Mouse (Mus musculus): Measurements from ENCODE around the gene Vars.
"Not testable (repeated sequence)": the region's sequence is repeated elsewhere in the genome, so short reads cannot be mapped to it uniquely, and the experiment has no call there.

The Vars gene

GRCm38 (mm10) chr17:35000717-35001451, at the start of gene Vars:
TSS of gene Vars (plus strand) at chr17:35000987.
- in situ Hi-C loops (cut with MboI; ENCODE audit: unreplicated experiment in 2 of 2): loop anchor here in 1 of 2 experiments (10.0 kb wide), 1 partner anchor 234 kb away; the partner anchor contains the start of genes Atp6v1g2 and Nfkbil1

GRCm38 (mm10) chr17:34951636-34952377, 49.0 kb upstream of the Vars start:
- in situ Hi-C loops (cut with MboI; ENCODE audit: unreplicated experiment in 2 of 2): loop anchor here in 1 of 2 experiments (5.0 kb wide), 1 partner anchor 35 kb away; no protein-coding TSS in a partner anchor

- in situ Hi-C loops (cut with MboI; ENCODE audit: unreplicated experiment in 2 of 2): loop anchor here in 1 of 2 experiments (5.0 kb wide), 1 partner anchor 35 kb away; no protein-coding TSS in a partner anchor
These were observed 48.3 kb upstream of the Vars start for GRCm38 (mm10) chr17:34952378-34953040.

GRCm38 (mm10) chr17:34953258-34953657, 47.5 kb upstream of the Vars start:
- in situ Hi-C loops (cut with MboI; ENCODE audit: unreplicated experiment in 2 of 2): loop anchor here in 1 of 2 experiments (5.0 kb wide), 1 partner anchor 34 kb away; no protein-coding TSS in a partner anchor

- in situ Hi-C loops (cut with MboI; ENCODE audit: unreplicated experiment in 2 of 2): loop anchor here in 1 of 2 experiments (5.0 kb wide), 1 partner anchor 33 kb away; no protein-coding TSS in a partner anchor
These were observed 46.9 kb upstream of the Vars start for GRCm38 (mm10) chr17:34953904-34954303.

- in situ Hi-C loops (cut with MboI; ENCODE audit: unreplicated experiment in 2 of 2): loop anchor here in 1 of 2 experiments (5.0 kb wide), 1 partner anchor 32 kb away; no protein-coding TSS in a partner anchor
These were observed 46.0 kb upstream of the Vars start for GRCm38 (mm10) chr17:34954831-34955230.

GRCm38 (mm10) chr17:34955884-34956283, 44.9 kb upstream of the Vars start:
- in situ Hi-C loops (cut with MboI; ENCODE audit: unreplicated experiment in 2 of 2): no loop called here

GRCm38 (mm10) chr17:34956340-34956739, 44.4 kb upstream of the Vars start:
- in situ Hi-C loops (cut with MboI; ENCODE audit: unreplicated experiment in 2 of 2): no loop called here

- in situ Hi-C loops (cut with MboI; ENCODE audit: unreplicated experiment in 2 of 2): not testable (repeated sequence)
These were observed 43.5 kb upstream of the Vars start for GRCm38 (mm10) chr17:34957291-34957690.

- in situ Hi-C loops (cut with MboI; ENCODE audit: unreplicated experiment in 2 of 2): not testable (repeated sequence)
These were observed 42.8 kb upstream of the Vars start for GRCm38 (mm10) chr17:34957966-34958365.

- in situ Hi-C loops (cut with MboI; ENCODE audit: unreplicated experiment in 2 of 2): not testable (repeated sequence)
These were observed 42.1 kb upstream of the Vars start for GRCm38 (mm10) chr17:34958734-34959129.

GRCm38 (mm10) chr17:34959130-34959778, 41.5 kb upstream of the Vars start, which contains the start of gene Hspa1b:
TSS of gene Hspa1b (minus strand) at chr17:34959238.
- in situ Hi-C loops (cut with MboI; ENCODE audit: unreplicated experiment in 2 of 2): not testable (repeated sequence)

GRCm38 (mm10) chr17:34959881-34960515, 40.8 kb upstream of the Vars start:
- in situ Hi-C loops (cut with MboI; ENCODE audit: unreplicated experiment in 2 of 2): no loop called here

- in situ Hi-C loops (cut with MboI; ENCODE audit: unreplicated experiment in 2 of 2): no loop called here
These were observed 39.9 kb upstream of the Vars start for GRCm38 (mm10) chr17:34960702-34961493.

GRCm38 (mm10) chr17:34962125-34962524, 38.7 kb upstream of the Vars start:
- in situ Hi-C loops (cut with MboI; ENCODE audit: unreplicated experiment in 2 of 2): no loop called here

- in situ Hi-C loops (cut with MboI; ENCODE audit: unreplicated experiment in 2 of 2): no loop called here
These were observed 37.9 kb upstream of the Vars start for GRCm38 (mm10) chr17:34962841-34963240.

GRCm38 (mm10) chr17:34964640-34965049, 36.1 kb upstream of the Vars start:
- in situ Hi-C loops (cut with MboI; ENCODE audit: unreplicated experiment in 2 of 2): no loop called here

- in situ Hi-C loops (cut with MboI; ENCODE audit: unreplicated experiment in 2 of 2): no loop called here
These were observed 35.2 kb upstream of the Vars start for GRCm38 (mm10) chr17:34965627-34966026.

- in situ Hi-C loops (cut with MboI; ENCODE audit: unreplicated experiment in 2 of 2): not testable (repeated sequence)
These were observed 31.0 kb upstream of the Vars start, which contains the start of gene Gm20481 for GRCm38 (mm10) chr17:34969822-34970221. TSS of gene Gm20481 (plus strand) at chr17:34969912.
